Mouse (Mus musculus): Measurements from ENCODE around the gene Myo16.

DNA sequence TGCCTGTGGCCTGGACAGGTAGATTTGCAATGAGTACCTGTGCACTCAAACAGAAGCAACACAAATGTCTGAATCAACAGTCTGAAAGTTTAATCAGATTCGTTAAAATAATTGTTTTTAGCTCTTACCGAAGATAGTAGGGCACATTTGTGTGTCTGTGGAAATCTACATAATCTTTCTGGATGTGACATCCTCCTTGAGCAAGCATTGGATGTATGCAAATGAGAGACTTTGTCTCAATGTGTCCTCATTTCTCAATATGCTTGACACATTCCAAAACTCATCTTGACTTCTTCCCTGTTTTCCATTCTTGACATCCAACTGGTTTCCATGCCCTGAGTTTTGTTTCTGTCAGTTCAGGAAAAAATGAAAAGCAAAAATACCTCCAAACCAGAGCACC lies 80.8 kb downstream of the Myo16 start:
- no peak for TF ChIP-seq CTCF (IDR thresholded peaks at IDR 0.05; ENCODE audit: control insufficient read depth, insufficient read depth, insufficient read length)
- no peak for TF ChIP-seq MYOD1 (IDR thresholded peaks at IDR 0.05; ENCODE audit: control insufficient read depth, insufficient read length, low read depth)
- TF ChIP-seq MYOG (IDR thresholded peaks at IDR 0.05; ENCODE audit: control insufficient read depth, extremely low read depth, insufficient read length) = no peak

Measured in C2C12 (cell line).